Mouse (Mus musculus): ENCODE data around the gene Hspbp1.

- TF ChIP-seq POLR2A (IDR thresholded peaks at IDR 0.05; ENCODE audit: insufficient read depth, low read length) (no peak), CTCF (IDR thresholded peaks at IDR 0.05; ENCODE audit: low read depth, low read length) (no peak)
Measured at GRCm38 (mm10) chr7:4690387-4690786, 5.5 kb upstream of the Hspbp1 start, which contains the start of gene Brsk1.

Data from ES-Bruce4 (cell line).